Mouse (Mus musculus) adrenal gland, adult 8-10 months (tissue): Measurements from ENCODE around the gene Cdc42. TPM values are rescaled to one million over a fixed set of nuclear protein-coding genes. Genes with fewer than 3 reads are reported as not detected.

Source experiments
- DNase-seq: peaks from one replicate; pipeline ENCODE4 v3.0.0; 2022
- total RNA-seq, 4 experiments: library from RNA; stranded (reverse); gene quantifications; 2 replicates each; pipeline ENCODE4 v1.2.4; 2022

Cdc42 gene
- total RNA-seq, 4 experiments from 2014 or later, result 385 to 468 (median 412) TPM

DNA sequence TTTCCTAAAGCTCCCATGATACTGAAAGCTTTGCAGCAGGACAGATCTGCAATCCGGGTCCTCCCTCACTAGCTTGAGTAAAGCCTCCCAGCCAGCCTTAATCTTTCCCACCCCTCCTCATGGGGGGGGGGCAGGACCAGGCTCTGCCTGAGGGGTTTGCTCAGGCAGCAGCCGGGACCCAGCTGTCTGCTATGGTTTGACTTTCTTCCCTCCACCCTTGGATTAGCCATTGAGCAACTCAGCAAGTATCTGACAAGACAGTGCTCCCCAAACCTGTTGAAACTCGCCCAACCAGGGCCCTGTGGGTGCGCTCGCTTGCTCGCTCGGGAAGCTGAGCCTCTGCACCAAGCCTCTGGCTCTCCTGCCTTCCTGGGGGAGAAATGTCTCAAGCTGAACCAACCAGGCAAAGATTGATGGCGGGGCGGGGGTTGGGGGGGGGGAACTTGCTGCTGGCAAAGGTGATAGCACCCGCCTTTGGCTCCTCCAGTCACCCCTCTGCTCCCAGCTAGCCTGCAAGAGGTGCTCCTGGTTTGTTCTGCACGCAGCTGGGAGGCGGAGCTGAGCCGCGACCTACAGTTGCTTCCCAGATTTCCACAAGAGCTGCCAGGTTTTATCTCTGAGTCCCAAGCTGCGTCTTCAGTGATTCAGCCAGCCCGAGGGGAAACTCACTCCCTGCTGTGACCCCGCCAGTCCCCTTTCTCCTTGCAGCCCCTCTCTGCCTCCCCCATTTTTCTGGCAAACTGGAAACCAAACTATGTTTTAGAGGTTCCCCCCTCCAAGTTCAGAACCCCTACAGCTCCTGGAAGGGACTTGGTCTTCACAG, 74.7 kb downstream of the Cdc42 start:
- DNase-seq, result peak; percentile 75

DNA sequence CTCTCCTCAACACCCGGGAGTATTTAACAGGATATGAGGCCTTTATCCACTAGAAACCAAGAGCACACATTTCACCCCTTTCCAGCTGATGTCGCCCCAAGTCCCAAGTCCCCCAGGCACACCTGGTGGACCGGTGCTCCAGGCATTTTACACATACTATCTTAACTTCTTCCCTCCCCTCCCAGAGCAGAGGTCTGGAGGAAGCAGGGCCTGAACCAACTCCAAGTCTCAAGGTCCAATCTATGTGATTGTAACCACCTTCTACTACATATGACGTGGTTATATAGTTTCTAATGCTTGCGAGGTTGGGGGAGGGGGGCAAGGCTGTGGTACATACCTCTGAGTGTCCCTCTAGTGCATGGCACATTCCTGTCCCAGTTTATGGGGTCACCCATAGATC, 75.4 kb downstream of the Cdc42 start:
- no peak for DNase-seq

DNA sequence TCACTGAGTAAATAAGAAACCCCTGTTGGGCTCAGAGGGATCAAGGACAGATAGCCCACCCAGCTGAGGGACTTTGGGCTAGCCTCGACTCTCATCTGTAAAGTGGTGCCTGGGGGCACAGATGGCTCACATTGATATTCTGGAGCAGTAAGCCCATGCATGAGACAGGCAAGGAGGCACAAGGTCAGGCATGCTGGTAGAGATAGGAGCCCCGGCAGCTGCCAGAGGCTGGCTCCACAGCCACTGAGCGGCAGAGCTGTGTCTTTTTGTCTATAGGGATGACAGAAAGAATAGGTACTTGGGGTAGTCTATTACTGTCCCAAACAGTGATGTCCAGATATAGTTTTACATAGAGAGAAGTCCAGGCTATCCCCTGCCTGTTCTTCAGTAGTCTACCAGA, 76.2 kb downstream of the Cdc42 start:
- no peak for DNase-seq

DNA sequence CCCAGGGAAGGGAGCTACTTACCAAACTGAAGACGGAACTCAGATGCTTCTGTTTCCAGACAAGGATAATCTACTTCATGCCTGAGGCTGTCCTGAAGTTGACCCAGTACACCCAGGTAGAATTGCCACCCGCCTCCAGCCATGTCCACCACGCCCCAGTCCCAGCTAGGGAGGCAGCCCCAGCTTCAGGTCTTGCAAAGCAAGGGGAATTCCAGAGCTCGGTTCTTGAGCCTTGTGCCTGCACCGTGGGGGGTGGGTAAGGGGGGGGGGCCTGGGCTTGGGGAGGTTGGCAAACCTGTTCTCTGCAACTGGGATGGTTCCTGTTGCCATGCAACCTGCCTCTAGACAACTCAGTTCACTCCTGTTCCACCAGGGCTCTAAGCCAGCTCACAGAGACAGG, 78.2 kb downstream of the Cdc42 start:
- DNase-seq, result no peak

DNA sequence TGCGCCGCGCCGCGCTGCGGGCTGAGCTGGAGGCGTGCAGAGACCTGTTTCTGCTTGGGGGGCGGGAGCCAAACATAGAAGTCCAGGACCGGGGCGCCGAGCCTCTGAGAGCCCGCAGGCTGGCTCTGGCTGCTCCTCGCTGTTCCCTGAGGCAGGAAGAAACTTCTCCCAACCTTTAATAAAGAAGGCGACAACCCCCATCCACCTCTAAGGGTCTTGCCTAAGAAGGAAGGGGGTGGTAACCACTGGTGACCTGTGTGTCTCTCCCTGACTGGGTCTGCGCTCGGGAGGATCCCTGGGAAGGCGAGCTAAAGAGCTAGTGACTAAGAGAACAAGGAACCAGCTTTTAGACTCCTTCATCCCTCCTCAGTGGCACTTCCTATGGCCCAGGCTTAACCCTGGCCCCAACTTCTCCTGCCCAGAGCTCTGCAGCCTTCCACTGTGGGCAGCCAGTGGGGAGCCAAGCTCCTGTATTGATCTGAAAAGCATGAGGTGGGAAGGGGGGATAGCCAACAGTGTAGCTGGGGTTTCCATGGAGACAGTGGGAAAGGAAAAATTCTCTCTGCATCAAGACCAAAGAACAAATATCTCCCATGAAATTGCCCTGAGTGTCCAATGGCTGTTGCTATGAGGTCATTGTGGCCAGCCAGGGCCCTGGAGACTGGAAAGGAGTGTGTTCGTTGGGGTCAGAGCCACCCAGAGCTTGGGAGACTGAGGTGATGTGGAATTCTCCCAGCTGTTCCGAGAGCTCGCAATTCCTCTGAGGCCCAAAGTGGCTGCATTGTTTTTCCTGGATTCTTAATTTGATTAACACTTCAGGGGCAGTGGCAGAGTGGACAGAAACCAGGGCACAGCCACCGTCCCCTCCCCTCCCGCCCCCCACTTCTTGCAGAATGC, 79.1 kb downstream of the Cdc42 start:
- DNase-seq, result no peak

DNA sequence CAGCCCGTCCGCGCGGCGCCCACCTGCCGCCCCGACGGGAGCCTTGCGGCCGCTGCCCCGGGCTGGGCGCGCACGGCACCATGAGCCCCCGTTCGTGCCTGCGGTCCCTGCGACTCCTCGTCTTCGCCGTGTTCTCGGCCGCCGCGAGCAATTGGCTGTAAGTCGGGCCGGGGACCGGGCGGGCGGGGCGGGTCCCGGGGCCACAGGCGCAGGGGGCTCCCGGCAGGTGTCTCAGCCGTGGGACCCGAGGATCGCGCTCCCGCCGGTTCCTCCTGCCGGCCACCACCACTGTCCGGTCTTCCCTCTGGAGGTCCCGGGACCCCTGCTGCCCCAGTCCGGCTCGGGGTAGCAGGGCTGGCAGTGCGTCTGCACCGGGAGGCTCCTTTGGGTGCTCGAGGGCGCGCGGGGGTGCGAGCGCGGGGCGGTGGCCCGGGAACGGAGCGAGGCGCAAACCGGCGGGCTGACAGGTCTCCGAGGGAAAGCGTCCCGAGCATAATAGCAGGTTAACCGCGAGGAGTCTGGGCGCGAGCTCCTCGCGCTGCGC, 79.8 kb downstream of the Cdc42 start:
- no peak for DNase-seq

DNA sequence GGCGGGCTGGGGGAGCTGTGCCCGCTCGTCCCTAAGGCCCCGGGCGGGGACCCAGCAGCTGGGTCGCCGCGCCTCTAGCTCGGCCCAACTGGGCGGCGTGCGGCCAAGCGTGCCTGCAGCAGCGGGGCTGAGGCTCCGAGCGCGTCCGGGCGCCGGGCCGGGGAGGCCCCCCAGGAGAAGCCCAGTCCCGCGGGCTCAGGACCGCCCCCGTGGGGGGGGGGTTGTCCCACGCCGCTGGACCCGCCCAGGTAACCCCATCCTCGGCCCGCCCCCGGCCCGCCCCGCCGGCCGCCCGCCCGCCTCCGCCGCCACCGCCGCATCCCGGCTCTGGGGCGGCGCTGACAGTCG, 80.4 kb downstream of the Cdc42 start, which contains the start of gene Wnt4:
TSS of gene Wnt4 (plus strand) at position 324 of the 348 bp plus-strand sequence.
- DNase-seq, result peak; percentile 79

DNA sequence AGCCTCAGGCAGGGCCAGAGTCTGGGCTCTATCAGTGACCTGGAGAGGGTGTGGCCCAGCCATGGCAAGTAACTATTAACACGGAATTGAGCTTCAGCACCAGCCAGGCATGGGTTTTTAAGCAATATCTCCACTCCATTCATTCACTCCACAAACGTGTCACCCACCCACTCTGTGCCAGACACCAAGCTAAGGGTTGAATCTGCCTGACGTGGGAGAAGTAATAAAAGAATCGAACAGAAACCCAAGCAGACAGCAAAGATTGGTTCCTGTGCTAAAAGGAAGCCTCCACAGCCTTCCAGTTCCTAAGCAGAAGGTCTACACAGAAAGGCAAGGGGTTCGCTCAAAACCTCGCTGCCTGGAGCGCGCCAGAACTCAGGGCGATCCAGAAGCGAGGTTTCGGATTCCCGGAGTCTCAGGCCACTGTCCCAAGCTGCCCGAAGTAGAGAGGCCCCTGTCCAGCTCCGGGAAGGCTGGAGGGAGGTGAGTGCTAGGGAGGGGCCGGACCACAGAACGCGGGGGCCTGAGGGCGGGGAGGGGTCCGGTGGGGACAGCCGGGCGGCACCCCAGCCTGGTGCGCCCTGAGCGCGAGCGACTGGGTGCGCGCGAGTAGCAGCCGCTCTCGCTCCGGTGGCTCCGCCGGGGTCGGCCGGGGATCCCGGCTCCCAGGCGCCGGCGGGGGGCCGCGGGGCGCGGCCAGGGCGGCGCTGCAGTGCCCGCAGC, 80.9 kb downstream of the Cdc42 start:
- no peak for DNase-seq

DNA sequence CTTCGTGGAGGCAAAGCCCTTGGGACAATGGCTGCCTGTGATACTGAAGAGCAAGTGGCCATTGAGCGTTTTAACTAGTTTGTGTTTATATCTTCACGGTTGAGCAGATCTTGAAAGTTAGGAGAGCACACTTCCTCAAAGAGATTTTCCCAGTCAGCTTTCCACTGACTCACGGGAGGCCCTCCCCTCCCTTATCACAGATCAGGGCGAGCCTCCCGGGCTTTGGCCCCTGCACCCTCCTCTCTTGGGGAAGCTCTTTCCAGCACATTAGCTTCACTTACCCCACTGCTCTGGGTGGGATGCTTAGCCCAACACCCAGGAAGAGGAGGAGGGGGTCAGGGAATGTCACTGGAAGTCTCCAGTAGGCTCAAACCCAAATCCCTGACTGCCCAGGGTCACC, 83.2 kb downstream of the Cdc42 start:
- no peak for DNase-seq

DNA sequence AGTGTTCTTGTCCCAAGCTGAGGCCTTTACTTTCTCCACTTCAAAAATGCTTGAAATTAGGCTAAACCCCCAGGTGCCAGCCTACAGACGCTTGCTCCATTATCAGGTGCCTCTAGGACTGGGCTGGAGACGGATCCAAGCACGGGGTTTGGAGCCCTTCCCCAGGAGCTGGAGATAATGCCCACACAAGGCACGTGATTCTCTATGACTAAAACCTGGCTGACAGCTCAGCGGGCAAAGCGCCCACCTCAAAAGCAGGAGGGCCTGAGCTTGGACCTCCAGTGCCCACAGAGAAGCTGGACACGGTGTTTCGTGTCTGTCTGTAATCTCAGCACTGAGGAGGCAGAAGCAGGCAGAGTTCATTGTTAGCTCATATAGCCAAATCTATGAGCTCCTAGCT, 85.7 kb downstream of the Cdc42 start:
- no peak for DNase-seq

Other genes starting within 250 kb of the Cdc42 start
- 100 to 1,000 TPM in 3 of 4 experiments, 10 to 100 TPM in 1; 83.8 to 130 (median 108) TPM for gene Wnt4, start 80.2 kb downstream of the Cdc42 start, total RNA-seq
- gene Cela3a, start 52.1 kb upstream of the Cdc42 start, total RNA-seq, result not detected
- gene Cela3b, start 72.8 kb upstream of the Cdc42 start, total RNA-seq, result under 1 TPM in 1 of 4 experiments, not detected in 3; 0.42 TPM
- gene 1700013G24Rik, start 95.6 kb upstream of the Cdc42 start, total RNA-seq, result not detected
- 100 to 1,000 TPM; 107 to 236 (median 145) TPM for gene Hspg2, start 111.0 kb upstream of the Cdc42 start, total RNA-seq
- not detected for gene Ldlrad2, start 216.8 kb upstream of the Cdc42 start, total RNA-seq
- 100 to 1,000 TPM; 116 to 227 (median 148) TPM for gene Usp48, start 236.0 kb upstream of the Cdc42 start, total RNA-seq